Mouse (Mus musculus) layer of hippocampus, postnatal 14 days (tissue): ENCODE measurements at regions not wholly inside any gene's neighbourhood (a gene's known extent, or its start where the extent isn't known, plus 50 kb on each side); places are given as distances from the start of the nearest gene placed in this dataset.

Experiments used
- DNase-seq, 2 experiments: peaks; one replicate each; pipeline ENCODE4 v3.0.0; 2021 to 2022; ENCODE audit warnings: low spot score in 2 of 2, mixed read lengths in 1 of 2

- DNase-seq = no peak
Measured at GRCm38 (mm10) chr5:91456924-91457323, 54.1 kb upstream of the Btc start.

GRCm38 (mm10) chr5:91464876-91465508 lies 52.4 kb upstream of the Parm1 start:
- DNase-seq = peak; percentile 17 to 54
